Mouse (Mus musculus) ES-E14 (cell line): ENCODE measurements at regions not wholly inside any gene's neighbourhood (a gene's known extent, or its start where the extent isn't known, plus 50 kb on each side); places are given as distances from the start of the nearest gene placed in this dataset.

Source experiments
- CHD2 ChIP-seq: IDR thresholded peaks from 2 replicates; pipeline ENCODE4 v1.6.1; 2014; ENCODE audit warnings: mild to moderate bottlenecking, low read depth, low read length, inconsistent platforms
- ZC3H11A ChIP-seq: IDR thresholded peaks from 2 replicates; pipeline ENCODE4 v1.6.1; 2012; ENCODE audit warnings: low read depth, mild to moderate bottlenecking, inconsistent platforms, low read length, borderline replicate concordance

- no peak for TF ChIP-seq ZC3H11A
- no peak for TF ChIP-seq CHD2
Measured at GRCm38 (mm10) chr13:52047937-52048336, 201.5 kb downstream of the Gadd45g start.
